Mouse (Mus musculus): ENCODE measurements at regions not wholly inside any gene's neighbourhood (a gene's known extent, or its start where the extent isn't known, plus 50 kb on each side); places are given as distances from the start of the nearest gene placed in this dataset.
"Not testable (repeated sequence)": the region's sequence is repeated elsewhere in the genome, so short reads cannot be mapped to it uniquely, and the experiment has no call there.

DNA sequence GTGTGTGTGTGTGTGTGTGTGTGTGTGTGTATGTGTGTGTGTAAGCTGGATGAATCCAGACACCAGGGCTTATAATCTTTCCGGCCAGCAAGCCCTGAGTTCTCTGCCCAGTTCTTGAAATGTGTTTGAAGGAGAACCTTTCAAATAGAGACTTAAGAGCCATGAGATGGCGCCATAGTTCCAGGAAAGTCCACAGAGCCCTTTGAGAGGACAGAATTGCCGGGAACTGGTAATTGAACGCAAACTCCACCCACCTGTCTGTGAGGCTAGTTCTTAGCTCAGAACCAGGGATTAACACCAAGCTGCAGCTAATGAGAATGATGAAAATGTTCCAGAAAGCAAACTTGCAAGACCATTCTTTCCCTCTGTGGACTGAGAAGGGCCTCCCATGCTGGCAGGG, 72.2 kb downstream of the Trim42 start:
- DNase-seq (ENCODE audit: low spot score in 2 of 2), result no peak

- peak; percentile 24 to 32 for DNase-seq (ENCODE audit: low spot score in 2 of 2)
Measured at GRCm38 (mm10) chr9:97295770-97296169, 74.0 kb downstream of the Trim42 start.

DNA sequence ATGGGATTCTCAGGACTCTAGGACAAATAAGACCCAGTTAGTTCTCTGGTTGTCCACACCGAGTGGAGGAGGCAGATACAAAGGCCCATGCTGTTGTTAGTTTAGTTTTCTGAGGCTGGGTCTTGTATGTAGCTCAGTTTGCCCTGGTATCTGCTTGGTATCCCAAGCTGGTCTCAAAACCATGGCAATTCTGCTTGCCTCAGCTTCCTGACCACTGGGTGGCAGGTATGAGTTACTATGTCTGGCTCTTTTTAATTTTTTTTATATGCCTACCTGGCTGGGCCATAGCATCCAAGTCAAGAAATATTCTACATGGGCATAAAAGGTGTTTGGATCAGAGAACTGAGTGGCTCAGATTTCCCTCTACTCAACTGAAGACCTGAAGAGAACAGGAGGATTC, 77.9 kb downstream of the Trim42 start:
- DNase-seq (ENCODE audit: low spot score in 2 of 2), result no peak

DNA sequence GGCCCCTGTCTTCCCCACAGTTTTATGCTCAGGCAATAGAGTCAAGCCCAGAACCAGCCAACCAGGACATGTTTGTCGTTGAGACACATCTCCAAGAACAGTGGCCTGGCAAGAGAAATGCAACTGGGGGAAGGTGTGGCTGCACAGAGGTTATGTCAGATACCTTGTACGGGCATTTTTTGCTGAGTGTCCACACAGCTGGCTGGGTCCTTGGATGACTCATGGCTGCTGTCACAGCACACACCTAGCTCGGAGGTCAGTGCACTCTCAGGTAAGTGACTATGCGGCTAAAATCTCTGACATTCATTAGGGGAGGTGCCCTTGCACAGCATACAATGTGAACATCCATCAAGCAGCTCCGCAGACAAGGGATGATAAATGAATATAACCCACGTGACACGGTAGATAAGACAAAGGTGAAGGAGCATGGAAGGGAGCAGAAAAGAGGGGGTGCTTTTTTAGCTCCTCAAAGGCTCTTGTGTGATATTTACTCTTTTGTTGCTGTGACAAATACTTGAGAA, 85.4 kb downstream of the Trim42 start:
- no peak for DNase-seq (ENCODE audit: low spot score in 2 of 2)

GRCm38 (mm10) chr9:97282090-97282489, 87.7 kb downstream of the Trim42 start:
- DNase-seq (ENCODE audit: low spot score in 2 of 2), result no peak

GRCm38 (mm10) chr9:97275449-97275848, 94.3 kb downstream of the Trim42 start:
- DNase-seq (ENCODE audit: low spot score in 2 of 2), result not testable (repeated sequence)

DNA sequence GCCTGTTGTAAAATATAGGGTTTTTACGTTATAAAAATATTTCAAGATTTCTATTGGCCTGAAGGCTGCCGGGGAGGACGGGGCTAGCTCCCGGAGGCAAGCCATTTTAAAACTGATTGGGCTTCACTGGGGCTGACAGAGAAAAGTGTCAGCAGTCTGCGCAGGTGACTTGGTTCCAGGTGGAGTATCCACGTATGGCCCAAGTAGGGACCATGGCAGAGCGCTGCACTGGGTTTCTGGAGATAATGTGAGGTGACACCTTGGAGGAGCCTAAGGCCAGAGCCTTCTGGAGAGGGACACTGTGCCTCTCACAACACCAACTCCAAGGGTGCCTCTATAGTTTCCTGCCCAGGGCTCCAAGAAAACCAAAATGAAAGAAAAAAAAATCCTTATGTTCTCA, 95.9 kb downstream of the Trim42 start:
- DNase-seq (ENCODE audit: low spot score in 2 of 2), result no peak

DNA sequence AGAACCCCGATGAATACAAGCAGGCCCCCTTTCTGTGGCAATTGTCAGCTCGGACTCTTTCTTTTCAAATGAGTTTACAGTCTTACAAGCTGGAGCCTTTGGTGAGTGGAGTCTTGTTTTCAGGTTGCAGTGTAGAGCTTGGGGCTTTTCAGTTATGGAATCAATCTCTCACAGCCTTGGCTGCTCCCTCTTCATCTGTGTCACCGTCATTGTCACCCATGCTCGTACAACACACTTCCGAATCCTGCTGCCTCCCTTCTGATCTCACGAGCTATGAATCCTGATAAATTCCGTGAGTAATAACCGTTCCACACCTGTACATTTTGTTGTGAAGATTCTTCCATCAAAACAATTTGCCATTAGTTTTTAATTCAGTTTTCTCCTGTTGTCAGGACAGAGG, 97.7 kb downstream of the Trim42 start:
- no peak for DNase-seq (ENCODE audit: low spot score in 2 of 2)

GRCm38 (mm10) chr9:97247621-97248020, 122.1 kb downstream of the Trim42 start:
- DNase-seq (ENCODE audit: low spot score in 2 of 2), result no peak

- no peak for DNase-seq (ENCODE audit: low spot score in 2 of 2)
Measured at GRCm38 (mm10) chr9:97226074-97226473, 115.1 kb upstream of the Slc25a36 start.

DNA sequence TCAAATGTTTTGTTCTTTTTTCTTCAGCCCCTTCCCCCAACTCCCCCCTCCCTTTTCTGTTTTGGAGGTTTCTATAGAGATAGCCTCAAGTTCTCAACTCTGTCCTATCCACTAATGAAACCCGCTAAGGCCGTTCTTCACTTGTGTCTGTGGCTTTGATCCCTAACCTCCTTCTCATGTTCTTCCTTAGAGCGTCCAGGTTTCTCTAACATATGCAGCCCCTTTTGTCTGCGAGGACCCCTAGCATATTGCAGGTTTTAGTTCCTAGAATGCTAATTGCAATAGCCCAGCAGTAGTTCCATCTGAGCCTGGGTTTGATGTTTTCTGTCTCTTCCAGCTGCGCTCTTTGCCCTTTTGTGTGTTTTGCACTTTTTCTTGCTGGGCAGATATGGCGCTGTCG, 113.6 kb upstream of the Slc25a36 start:
- DNase-seq (ENCODE audit: low spot score in 2 of 2), result no peak

- DNase-seq (ENCODE audit: low spot score in 2 of 2), result no peak
Measured at GRCm38 (mm10) chr9:97214806-97215205, 103.8 kb upstream of the Slc25a36 start.

- DNase-seq (ENCODE audit: low spot score in 2 of 2), result peak in 1 of 2 experiments; percentile 44
Measured at GRCm38 (mm10) chr9:97190321-97190860, 79.4 kb upstream of the Slc25a36 start.

- no peak for DNase-seq (ENCODE audit: low spot score in 2 of 2)
Measured at GRCm38 (mm10) chr9:97189646-97190045, 78.7 kb upstream of the Slc25a36 start.

GRCm38 (mm10) chr9:97188616-97189330, 77.8 kb upstream of the Slc25a36 start:
- DNase-seq (ENCODE audit: low spot score in 2 of 2), result peak in 1 of 2 experiments; percentile 11

DNA sequence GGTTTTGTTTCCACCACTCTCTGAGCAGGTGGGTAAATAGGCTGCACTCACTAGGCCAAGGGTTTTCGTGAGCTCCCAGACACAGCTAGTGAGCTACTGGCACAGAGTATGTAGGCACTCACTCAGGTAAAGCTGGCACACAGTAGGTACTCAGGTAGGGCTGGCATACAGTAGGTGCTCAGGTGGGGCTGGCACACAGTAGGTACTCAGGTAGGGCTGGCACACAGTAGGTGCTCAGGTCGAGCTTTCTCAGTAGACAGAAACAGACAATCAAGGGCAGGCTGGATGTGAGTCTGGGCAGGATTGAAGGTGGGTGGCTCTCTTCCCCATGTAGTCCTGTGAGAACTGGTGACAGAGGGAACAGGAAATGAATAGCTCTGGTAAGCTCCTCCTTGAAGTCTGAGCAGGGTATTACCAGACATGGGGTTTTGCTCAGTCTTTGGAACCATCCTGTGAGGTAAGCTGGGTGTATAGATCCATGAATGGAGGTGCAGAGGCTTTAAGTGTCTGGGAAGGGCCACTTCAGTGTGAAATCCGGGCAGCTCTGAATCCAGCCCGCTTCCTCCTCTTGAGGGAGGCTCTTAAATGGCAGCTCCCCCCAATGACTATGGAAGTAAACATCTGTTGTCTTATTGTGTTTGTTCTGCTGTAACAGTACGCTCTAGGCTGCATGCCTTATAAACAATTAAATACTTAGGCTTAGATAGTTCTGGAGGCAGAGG, 62.4 kb upstream of the Slc25a36 start:
- no peak for DNase-seq (ENCODE audit: low spot score in 2 of 2)

DNA sequence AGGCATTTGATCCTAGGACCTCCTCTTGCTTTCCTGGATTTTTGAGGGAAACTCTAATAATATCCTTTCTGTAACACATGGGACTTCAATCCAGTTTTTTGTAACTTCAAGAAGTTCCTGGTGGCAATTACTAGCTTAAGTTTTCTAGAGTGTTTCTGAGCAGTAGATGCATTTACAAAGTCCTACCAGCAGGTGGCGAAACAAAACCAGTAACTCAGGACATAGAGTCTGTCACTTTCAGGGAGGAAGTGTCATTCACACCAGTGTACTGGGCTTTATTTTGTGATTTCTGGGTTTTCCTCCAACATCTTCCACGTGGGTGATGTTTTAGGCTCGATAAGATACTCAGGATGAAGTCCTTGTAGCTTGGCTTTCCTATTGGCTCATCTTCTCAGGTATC, 61.1 kb upstream of the Slc25a36 start:
- DNase-seq (ENCODE audit: low spot score in 2 of 2), result peak in 1 of 2 experiments; percentile 29

DNA sequence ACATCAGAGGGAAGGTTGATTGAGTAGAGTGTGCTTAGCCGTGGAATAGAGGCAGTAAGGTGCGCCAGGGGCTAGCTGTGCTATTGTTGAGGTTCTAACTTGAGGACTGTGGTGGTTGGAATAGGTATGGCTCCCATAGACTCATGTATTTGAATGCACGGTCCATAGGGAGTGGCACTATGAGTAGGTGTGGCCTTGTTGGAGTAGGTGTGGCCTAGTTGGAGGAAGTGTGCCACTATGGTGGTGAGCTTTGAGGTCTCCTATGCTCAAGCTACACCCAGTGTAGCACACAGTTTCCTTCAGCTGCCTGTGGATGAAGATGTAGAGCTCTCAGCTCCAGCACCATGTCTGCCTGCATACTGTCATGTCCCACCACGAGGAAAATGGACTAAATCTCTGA, 60.5 kb upstream of the Slc25a36 start:
- no peak for DNase-seq (ENCODE audit: low spot score in 2 of 2)

GRCm38 (mm10) chr9:97170836-97171235, 59.9 kb upstream of the Slc25a36 start:
- DNase-seq (ENCODE audit: low spot score in 2 of 2), result no peak

DNA sequence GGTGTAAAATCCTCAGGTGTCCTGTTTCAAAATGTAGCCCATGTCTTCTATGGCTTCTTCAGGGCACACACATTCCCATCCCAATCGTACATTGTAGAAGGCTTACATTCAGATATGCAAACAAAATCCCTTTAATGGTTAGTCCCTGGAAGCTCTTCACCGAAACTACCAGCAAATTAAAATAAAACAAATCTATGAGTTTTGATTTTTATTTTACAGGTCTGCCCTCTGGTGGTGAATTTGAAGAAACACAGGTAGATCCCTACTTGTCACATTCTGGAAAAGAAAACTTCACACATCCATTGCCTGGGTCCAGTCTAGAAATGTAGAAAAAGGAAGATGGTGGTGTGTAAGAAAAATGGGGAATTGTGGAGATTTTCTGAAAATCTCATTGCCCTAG, 51.5 kb upstream of the Slc25a36 start:
- DNase-seq (ENCODE audit: low spot score in 2 of 2), result no peak
